Mouse (Mus musculus) megakaryocyte, embryonic 14.5 days (primary cell): ENCODE data around the gene Rasal1.

Experiments
- FLI1 ChIP-seq: IDR thresholded peaks from 2 replicates; pipeline ENCODE4 v1.6.1; 2012; ENCODE audit warnings: low read length, inconsistent platforms, mixed read lengths
- GATA1 ChIP-seq: IDR thresholded peaks from 3 replicates; pipeline ENCODE4 v1.6.1; 2012; ENCODE audit warnings: mixed read lengths, low read length, inconsistent platforms, borderline replicate concordance

DNA sequence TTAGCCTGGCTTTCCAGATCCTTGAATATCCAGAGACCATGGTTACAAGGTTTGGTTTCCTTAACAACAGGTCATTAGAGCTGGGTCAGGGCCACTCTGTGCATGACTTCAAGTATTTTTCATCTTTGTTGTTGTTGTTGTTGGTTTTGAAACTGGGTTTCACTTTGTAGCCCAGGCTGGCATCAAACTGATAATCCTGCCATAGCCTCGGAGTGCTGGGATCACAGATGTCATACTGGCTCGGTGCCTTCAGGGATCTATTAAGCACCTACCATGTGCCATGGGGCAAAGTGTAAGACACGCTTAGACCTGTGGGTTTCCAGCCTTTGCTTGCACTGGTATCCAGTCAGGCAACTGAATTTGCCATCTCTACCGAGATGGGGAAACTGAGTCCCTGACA lies 53.8 kb downstream of the Rasal1 start:
- TF ChIP-seq FLI1, result no peak
- no peak for TF ChIP-seq GATA1
